Mouse (Mus musculus) limb, embryonic 11.5 days (tissue): Measurements from ENCODE around the gene Coro6. TPM values are rescaled to one million over a fixed set of nuclear protein-coding genes. Genes with fewer than 3 reads are reported as not detected.

Source experiments
- ATAC-seq: fragments of 200-750 bp; cut with Nextera tagmentation; 2 replicates; pipeline ENCODE4 v1.8.0; 2017; ENCODE audit warnings: low read depth; ENCODE audit not compliant: insufficient number of reproducible peaks, low FRiP score, low TSS enrichment
- DNase-seq: peaks from one replicate; pipeline ENCODE4 v3.0.0-alpha.2; 2015; ENCODE audit warnings: low spot score
- H3K27ac ChIP-seq: fragments of 300-500 bp; sonication (generic); replicated peaks from 2 replicates; pipeline ENCODE4 v1.5.1; 2014; ENCODE audit warnings: low read depth, mild to moderate bottlenecking, low read length
- H3K27me3 ChIP-seq: fragments of 300-500 bp; sonication (generic); 2 replicates; pipeline ENCODE4 v1.6.1; 2014; ENCODE audit warnings: mild to moderate bottlenecking, low read length, mixed read lengths; ENCODE audit not compliant: control insufficient read depth, insufficient read depth
- H3K36me3 ChIP-seq: fragments of 300-500 bp; sonication (generic); 2 replicates; pipeline ENCODE4 v1.6.1; 2014; ENCODE audit warnings: mild to moderate bottlenecking, low read length, moderate library complexity, mixed read lengths; ENCODE audit not compliant: control insufficient read depth, insufficient read depth
- H3K4me1 ChIP-seq: fragments of 300-500 bp; sonication (generic); 2 replicates; pipeline ENCODE4 v1.6.1; 2014; ENCODE audit warnings: low read length, mixed read lengths; ENCODE audit not compliant: control insufficient read depth, insufficient read depth
- H3K4me2 ChIP-seq: fragments of 300-500 bp; sonication (generic); 2 replicates; pipeline ENCODE4 v1.6.1; 2014; ENCODE audit warnings: low read depth, mild to moderate bottlenecking, moderate library complexity; ENCODE audit not compliant: severe bottlenecking
- H3K4me3 ChIP-seq: fragments of 300-500 bp; sonication (generic); 2 replicates; pipeline ENCODE4 v1.5.1; 2014; ENCODE audit warnings: low read depth, low read length
- H3K9ac ChIP-seq: fragments of 300-500 bp; sonication (generic); 2 replicates; pipeline ENCODE4 v1.6.1; 2014; ENCODE audit warnings: mild to moderate bottlenecking, low read length
- H3K9me3 ChIP-seq: fragments of 300-500 bp; sonication (generic); 2 replicates; pipeline ENCODE4 v1.6.1; 2016; ENCODE audit warnings: low read length; ENCODE audit not compliant: control insufficient read depth
- WGBS: fragments of 180-500 bp; shearing (Covaris S2); extraction: QIAGEN DNeasy Blood & Tissue Kit; methylation state at CpG from one replicate; pipeline ENCODE4 v1.1.7; 2014; 5-methylcytosine and 5-hydroxymethylcytosine counted together
- polyA plus RNA-seq: library from polyadenylated mRNA; unstranded; fragments of >200 nt; fragmentation: Nextera tagmentation; extraction: Ambion mirVana; gene quantifications from 2 replicates; pipeline ENCODE4 v1.2.1, GENCODE M21; 2014

Gene Coro6
- polyA plus RNA-seq, 1 experiment from 2014 or later = 0.29 TPM

- Histone ChIP-seq H3K4me3 (no peak overlapping the region), H3K9ac (no peak overlapping the region), H3K9me3 (no peaks in the 10 kb centered on the region), H3K4me1 (no peaks in the 10 kb centered on the region), H3K4me2 (no peak overlapping the region), H3K27ac (no peak overlapping the region), H3K27me3 (no peaks in the 10 kb centered on the region), H3K36me3 (peaks cover 4% of the 10 kb centered on the region; the same call in 1 of the 2 replicates)
- DNase-seq (no peak), ATAC-seq (no peak)
- WGBS = 82% methylated on average over 9 of the region's 9 CpGs
Measured at GRCm38 (mm10) chr11:77455770-77456510, 6.3 kb upstream of the Coro6 start.

- Histone ChIP-seq H3K4me2 (no peak overlapping the region), H3K9ac (no peak overlapping the region), H3K9me3 (no peaks in the 10 kb centered on the region), H3K27ac (no peak overlapping the region), H3K4me3 (no peak overlapping the region), H3K27me3 (peaks cover 6% of the 10 kb centered on the region), H3K36me3 (peaks cover 4% of the 10 kb centered on the region; the same call in 1 of the 2 replicates), H3K4me1 (peaks cover 1% of the 10 kb centered on the region; the same call in 1 of the 2 replicates)
- 76% methylated on average over 6 of the region's 6 CpGs for WGBS
- DNase-seq = no peak
- ATAC-seq = no peak
Measured at GRCm38 (mm10) chr11:77456866-77457265, 5.3 kb upstream of the Coro6 start.

- H3K27ac ChIP-seq = no peak overlapping the region
- ATAC-seq = no peak
- peak overlapping the region; percentile 95 for H3K4me2 ChIP-seq
- no peaks in the 10 kb centered on the region for H3K36me3 ChIP-seq
- H3K4me3 ChIP-seq = peak overlapping the region; percentile 49
- H3K9ac ChIP-seq = peak overlapping the region; percentile 50
- 3% methylated on average over 6 of the region's 6 CpGs for WGBS
- peaks cover 40% of the 10 kb centered on the region for H3K27me3 ChIP-seq
- no peak for DNase-seq
- H3K4me1 ChIP-seq = peaks cover 4% of the 10 kb centered on the region; the same call in 1 of the 2 replicates
- H3K9me3 ChIP-seq = no peaks in the 10 kb centered on the region
Measured at GRCm38 (mm10) chr11:77461856-77462255, 355 bp upstream of the Coro6 start.

- no peaks in the 10 kb centered on the region for H3K36me3 ChIP-seq
- no peak overlapping the region for H3K27ac ChIP-seq
- H3K9me3 ChIP-seq = no peaks in the 10 kb centered on the region
- H3K4me3 ChIP-seq = no peak overlapping the region
- peak overlapping the region; percentile 95; the same call in 1 of the 2 replicates for H3K4me2 ChIP-seq
- DNase-seq = no peak
- WGBS = 36% methylated on average over 8 of the region's 8 CpGs
- H3K27me3 ChIP-seq = peaks cover 53% of the 10 kb centered on the region
- no peak for ATAC-seq
- peaks cover 4% of the 10 kb centered on the region; the same call in 1 of the 2 replicates for H3K4me1 ChIP-seq
- no peak overlapping the region for H3K9ac ChIP-seq
Measured at GRCm38 (mm10) chr11:77463101-77463445, 862 bp downstream of the Coro6 start.

GRCm38 (mm10) chr11:77463786-77464185, 1.6 kb downstream of the Coro6 start:
- no peak overlapping the region for H3K9ac ChIP-seq
- no peaks in the 10 kb centered on the region for H3K36me3 ChIP-seq
- 80% methylated on average over 10 of the region's 10 CpGs for WGBS
- H3K4me1 ChIP-seq = peaks cover 4% of the 10 kb centered on the region; the same call in 1 of the 2 replicates
- peaks cover 55% of the 10 kb centered on the region for H3K27me3 ChIP-seq
- ATAC-seq (no peak), DNase-seq (no peak)
- H3K4me2 ChIP-seq = no peak overlapping the region
- no peaks in the 10 kb centered on the region for H3K9me3 ChIP-seq
- no peak overlapping the region for H3K27ac ChIP-seq
- H3K4me3 ChIP-seq = no peak overlapping the region

GRCm38 (mm10) chr11:77464684-77465083, 2.5 kb downstream of the Coro6 start:
- Histone ChIP-seq H3K4me1 (peaks cover 4% of the 10 kb centered on the region; the same call in 1 of the 2 replicates), H3K27me3 (peaks cover 55% of the 10 kb centered on the region), H3K36me3 (no peaks in the 10 kb centered on the region), H3K4me3 (no peak overlapping the region), H3K9me3 (no peaks in the 10 kb centered on the region), H3K4me2 (no peak overlapping the region), H3K27ac (no peak overlapping the region), H3K9ac (no peak overlapping the region)
- DNase-seq (no peak), ATAC-seq (no peak)
- 63% methylated on average over 4 of the region's 4 CpGs for WGBS

GRCm38 (mm10) chr11:77465111-77465510, 2.9 kb downstream of the Coro6 start:
- peaks cover 55% of the 10 kb centered on the region for H3K27me3 ChIP-seq
- H3K36me3 ChIP-seq = no peaks in the 10 kb centered on the region
- ATAC-seq = no peak
- no peak overlapping the region for H3K9ac ChIP-seq
- H3K4me2 ChIP-seq = no peak overlapping the region
- no peak for DNase-seq
- H3K4me3 ChIP-seq = no peak overlapping the region
- WGBS = 59% methylated on average over 3 of the region's 3 CpGs
- no peaks in the 10 kb centered on the region for H3K9me3 ChIP-seq
- peaks cover 4% of the 10 kb centered on the region; the same call in 1 of the 2 replicates for H3K4me1 ChIP-seq
- H3K27ac ChIP-seq = no peak overlapping the region

- 34% methylated on average over 9 of the region's 9 CpGs for WGBS
- no peak for ATAC-seq
- H3K27me3 ChIP-seq = peaks cover 52% of the 10 kb centered on the region
- peak overlapping the region; percentile 27; the same call in 1 of the 2 replicates for H3K4me2 ChIP-seq
- H3K9ac ChIP-seq = no peak overlapping the region
- peaks cover 4% of the 10 kb centered on the region; the same call in 1 of the 2 replicates for H3K4me1 ChIP-seq
- H3K36me3 ChIP-seq = no peaks in the 10 kb centered on the region; the same call in 1 of the 2 replicates
- no peak for DNase-seq
- H3K9me3 ChIP-seq = no peaks in the 10 kb centered on the region
- no peak overlapping the region for H3K27ac ChIP-seq
- H3K4me3 ChIP-seq = no peak overlapping the region
Measured at GRCm38 (mm10) chr11:77466544-77466943, 4.3 kb downstream of the Coro6 start.
